Mouse (Mus musculus): ENCODE data around the gene Marco.
A peak's percentile ranks its signal among the peaks of the same experiment; 100 is the strongest.

Marco gene

DNA sequence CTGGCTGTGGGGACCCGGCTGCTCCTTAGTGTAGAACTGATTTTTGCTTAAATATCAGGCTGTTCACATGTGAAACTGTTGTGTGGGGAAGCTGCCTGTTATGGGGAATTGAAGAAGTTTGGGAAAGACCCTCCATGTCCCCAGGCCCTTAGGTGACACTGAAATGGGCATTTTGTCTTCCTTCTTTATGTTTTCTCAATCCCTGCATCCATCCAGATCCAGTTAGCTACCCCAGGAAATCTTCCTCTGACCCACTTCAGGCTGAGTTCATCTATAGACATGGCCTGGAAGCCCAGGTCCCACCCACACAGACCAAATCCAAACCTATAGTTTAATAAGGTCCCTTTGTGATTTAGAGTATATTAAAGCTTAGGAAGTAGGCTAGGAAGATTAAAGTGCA is at the start of gene Marco:
TSS of gene Marco (minus strand) at position 101 of the 400 bp plus-strand sequence.
- no peak for DNase-seq (ENCODE audit: extremely low spot score, low spot score)

DNA sequence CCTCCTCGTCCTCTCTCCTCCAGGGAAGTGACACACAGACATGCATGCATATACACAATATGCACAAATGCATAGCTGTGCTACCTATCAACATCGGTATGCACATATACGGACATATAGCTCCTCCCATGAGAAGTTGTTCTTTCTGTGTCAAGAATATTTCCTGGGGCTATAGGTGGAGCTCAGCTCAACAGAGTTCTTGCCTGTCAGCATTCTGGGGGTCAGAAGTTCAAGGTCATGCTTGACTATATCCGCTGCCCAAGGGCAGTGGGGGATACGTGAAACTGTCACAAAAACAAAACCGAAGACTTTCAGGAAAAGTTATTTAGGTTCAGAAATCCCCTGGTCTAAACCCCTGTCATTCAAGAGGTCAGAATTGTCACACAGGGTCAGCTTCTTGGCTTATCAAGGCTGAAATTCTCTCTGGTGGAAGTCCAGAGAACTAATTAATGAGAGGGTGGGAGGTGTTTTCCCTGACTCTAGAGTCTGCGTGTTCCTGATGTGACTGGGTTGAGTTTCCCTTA is 34.7 kb upstream of the Marco start:
- no peak for DNase-seq (ENCODE audit: extremely low spot score, low spot score)

DNA sequence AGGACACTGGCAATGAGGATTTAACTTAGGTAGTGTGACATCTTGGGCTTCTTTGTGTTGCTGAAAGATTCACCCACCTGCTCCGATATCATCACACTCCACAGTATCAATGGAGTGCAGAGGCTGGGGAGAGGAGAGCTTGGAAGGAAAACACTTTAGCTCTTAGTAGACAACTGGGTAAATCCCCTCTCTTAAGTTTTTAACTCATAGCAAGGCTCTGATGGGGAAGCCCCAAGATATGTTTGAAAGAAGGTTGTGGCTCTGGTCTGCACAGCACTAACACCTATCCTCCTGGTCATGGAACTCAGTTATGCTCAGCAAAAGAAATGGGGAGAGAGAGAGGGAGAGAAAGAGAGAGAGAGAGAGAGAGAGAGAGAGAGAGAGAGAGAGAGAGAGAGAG is 32.2 kb upstream of the Marco start:
- DNase-seq (ENCODE audit: extremely low spot score, low spot score): no peak

DNA sequence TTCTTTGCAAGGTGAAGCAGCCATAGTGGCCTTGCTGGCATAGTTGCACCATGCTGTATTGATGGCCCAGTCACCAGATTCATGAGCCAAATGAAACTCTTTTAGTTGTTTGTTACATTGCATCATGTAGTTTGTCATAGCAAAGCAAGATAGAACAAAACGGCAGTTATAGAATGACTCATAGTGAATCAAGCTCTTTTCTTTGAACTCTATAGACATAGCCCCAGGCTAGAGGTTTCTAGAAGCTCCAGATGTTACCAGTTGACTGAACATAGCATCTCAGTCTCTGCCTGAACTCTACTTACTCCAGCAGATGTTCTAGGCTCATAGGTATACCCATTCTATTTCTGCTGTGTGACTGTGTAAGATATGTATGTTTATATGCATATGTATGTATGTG is 31.1 kb upstream of the Marco start:
- no peak for DNase-seq (ENCODE audit: extremely low spot score, low spot score)

DNA sequence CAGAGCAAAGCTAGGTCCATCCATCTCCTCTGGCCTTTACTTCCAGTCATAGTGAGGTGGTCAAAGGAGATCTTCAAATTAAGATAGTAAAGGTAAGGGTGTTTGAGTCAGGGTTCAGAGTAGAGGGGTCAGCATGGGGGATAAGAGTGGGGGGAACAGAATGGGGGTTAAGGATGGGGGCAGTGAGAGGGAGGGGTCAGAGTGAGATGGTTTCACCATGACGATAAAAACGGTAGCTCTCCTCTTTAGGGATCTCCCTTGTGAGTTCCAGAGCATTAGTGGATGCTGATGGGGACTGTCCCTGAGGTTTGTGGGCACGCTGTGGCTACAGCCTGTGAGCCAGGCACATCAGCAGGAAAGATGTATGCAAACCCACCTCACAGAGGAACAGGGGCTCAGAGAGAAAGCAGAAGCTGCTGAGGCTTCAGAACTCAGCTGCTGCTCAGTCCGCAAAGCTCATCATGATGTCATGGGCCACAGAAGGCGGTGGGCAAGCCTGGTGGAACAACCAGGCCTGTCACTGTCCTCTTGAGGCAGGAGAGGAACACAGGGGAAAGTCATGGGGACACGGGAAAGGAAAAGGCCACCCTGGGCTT is 27.6 kb upstream of the Marco start:
- no peak for DNase-seq (ENCODE audit: extremely low spot score, low spot score)

DNA sequence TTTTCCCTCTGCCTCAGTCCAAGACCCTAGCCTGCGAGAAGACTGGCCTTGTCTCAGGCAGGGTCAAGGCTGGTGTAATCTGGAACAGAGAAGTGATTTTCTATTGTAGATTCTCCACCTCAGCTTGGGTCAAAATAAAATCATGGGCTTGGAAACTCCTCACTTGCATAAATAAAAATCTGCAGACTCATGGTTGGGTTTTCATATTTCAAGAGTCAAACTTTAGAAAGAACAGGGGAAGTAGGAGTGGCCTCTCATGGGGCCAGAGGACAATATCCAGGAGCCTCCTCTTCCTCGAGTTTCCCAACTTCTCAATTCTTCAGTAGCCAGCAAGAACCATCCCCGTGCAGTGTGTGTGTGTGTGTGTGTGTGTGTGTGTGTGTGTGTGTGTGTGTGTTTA is 26.9 kb upstream of the Marco start:
- DNase-seq (ENCODE audit: extremely low spot score, low spot score): no peak

DNA sequence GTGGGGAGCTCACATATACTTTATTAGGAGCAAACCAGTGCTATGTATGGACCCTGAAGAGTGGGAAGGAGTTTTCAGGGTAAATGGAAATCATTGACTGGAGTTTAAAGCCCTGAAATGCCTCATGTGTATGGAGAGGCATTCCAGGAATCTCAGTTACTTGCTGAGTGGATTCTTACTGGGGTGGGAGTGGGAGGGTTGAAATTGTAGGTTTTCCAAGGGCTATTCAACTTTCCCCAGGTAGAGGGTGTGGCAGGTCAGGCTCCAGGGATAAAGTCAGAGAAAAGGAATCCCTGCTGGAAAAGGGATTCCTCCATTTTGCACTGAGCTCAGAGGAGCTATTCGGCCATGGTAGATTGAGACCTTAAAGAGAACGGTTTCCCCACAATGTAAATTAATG is 25.1 kb upstream of the Marco start:
- no peak for DNase-seq (ENCODE audit: extremely low spot score, low spot score)

DNA sequence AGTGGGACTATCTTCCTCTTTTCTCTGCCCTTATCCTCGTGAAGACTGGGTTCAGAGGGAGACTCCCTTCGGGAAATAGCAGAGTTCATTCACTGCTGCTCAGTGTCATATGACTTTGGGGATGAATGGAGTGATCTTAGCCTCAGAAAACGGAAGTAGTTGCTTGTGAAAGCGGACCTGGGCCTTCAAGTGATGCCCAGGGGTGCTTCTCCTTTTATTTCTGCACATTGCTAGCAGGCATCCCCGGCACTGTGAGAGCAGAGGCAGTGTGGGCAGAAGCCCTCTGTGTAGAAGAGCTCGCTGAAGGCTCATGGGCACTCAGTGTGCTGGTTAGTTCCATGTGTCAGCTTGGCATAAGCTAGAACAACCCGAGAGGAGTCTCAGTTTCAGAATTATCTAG is 12.8 kb upstream of the Marco start:
- no peak for DNase-seq (ENCODE audit: extremely low spot score, low spot score)

DNA sequence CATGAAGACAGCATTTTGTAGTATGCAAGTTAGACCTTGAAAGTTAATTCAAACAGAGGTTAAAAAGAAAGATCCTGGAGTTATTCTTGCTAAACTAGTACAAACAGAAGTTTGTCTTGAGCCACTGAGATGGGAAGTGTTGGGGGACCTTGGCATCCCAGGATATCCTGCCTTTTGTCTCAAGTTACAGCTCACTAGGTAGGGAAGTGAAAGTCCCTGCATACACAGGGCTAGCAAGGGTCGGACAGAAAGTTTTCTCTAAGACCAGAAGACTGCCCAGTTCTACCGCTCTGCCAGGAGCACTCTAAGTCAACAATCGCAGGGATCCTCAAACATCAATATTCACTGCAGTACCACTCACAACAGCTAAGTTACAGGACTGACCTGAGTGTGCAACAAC is 5.5 kb upstream of the Marco start:
- DNase-seq (ENCODE audit: extremely low spot score, low spot score): no peak

DNA sequence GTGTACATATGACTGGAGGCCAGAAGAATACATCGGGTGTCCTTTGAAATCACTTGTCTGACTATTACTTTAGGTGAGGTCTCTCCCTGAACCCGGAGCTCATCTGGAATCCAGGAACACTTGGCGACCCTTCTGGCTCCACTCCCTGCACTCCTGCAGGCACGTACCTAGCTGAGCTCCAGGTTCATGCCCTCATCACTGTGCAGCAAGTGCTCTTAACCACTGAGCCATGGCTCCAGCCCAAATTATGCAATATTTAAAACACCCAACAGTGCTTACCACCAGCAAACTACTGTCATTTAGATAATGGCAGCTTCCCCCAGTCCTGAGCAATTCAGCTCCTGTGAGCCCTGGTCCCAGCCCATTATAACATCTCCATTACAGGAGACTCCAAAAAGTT is 4.2 kb upstream of the Marco start:
- no peak for DNase-seq (ENCODE audit: extremely low spot score, low spot score)

DNA sequence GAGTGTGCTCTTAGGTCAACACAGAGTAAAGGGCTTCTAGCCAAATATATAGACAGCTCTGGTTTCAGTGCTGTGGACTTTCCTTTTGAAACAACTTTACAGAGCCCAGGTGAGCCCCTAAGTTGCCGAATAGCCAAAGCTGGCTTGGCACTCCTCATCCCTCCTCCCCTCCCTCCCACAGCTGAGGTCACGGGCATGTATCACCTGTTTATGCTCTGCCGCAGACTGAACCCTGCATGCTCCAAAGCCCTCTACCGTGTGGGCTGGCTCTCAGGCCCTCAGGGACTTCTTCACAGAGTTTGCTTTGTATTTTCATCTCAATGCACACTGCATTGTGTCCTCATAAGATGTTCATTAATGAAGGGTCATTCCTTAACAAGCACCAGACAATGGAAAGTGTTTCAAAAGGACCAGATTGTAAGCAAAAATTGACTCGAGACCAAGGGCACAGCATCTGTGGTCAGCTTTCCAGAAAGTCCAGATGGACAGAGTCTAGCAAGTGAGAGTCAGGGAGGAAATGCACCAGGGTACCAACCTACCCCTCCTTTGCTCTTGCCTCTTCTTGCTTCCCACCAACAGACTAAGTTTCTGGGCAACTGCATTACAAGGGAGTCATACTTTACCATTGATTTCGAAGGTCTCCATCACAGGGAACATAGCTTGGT is 646 bp downstream of the Marco start:
- DNase-seq (ENCODE audit: extremely low spot score, low spot score): no peak

DNA sequence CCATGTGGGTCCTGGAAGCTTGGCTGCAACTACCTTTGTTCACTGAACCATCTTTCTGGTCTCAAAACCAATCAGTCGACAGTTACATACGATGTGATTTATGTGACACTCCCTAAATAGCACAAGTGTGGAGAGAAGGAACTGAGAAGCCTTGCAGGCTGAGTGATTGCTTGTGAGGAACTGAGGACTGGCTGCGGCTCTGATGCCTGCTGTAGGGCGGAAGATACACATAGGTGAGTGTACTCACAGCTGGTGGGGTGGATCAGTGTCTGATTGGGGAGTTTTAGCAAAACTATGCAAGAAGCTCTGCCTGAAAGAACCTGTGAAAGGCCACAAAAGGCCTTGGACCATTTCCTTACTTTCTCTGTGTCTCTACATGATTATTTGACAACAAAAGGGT is 3.3 kb downstream of the Marco start:
- DNase-seq (ENCODE audit: extremely low spot score, low spot score): no peak

DNA sequence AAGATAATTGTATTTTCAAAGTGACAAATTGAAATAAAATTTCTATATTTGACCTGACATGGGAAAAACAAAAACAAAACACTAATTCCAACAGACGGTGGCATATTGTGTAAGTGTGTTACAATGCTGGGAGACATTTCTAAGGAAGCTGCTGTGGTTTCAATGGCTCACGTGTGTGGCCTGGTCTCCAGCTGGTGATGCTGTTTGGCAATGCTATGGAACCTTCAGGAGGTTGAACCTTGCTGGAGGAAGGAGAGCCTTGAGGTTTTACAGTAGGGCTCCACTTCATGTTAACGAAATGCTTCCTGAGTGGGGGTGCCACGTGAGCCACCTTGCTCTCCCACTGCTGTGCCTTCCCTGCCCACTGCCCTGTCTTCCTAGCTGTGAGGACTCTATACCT is 6.8 kb downstream of the Marco start:
- no peak for DNase-seq (ENCODE audit: extremely low spot score, low spot score)

DNA sequence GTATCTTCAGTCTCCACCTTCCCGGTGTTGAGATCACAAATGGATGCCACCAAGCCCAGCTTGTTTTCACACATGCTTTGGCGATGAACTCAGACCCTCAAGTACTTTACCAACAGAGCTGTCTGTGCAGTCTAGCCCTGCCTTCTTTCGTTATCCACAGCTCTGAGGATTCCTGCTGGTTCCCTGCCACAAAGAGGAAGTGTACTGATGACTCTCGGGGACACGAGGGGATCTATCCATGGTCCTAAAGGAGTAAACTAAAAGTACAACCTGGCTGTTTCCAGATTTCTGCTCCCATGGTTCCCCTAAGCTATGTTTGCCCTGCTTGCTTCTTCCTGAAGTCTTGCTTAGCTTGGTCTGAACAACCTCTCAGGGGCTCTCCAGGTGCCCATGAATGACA is 23.9 kb downstream of the Marco start:
- no peak for DNase-seq (ENCODE audit: extremely low spot score, low spot score)

DNA sequence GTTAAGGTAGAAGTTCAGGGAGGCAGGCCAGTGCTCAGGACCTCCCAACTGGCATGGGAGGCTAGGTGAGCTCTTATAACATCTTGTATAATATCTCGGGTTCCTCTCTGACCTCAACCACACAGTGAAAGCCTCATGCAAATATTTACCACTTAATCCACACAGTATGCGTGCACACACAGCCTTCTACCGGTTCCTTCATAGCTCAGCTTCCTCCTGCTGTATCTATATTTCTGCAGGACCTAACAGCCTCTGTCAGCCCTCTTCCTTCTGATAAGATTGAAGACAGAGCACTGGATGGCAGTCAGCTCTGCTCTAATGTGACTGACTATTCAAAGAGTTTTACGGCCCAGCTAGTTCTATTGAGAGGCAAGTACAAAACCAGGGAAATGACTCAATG is 30.0 kb downstream of the Marco start:
- no peak for DNase-seq (ENCODE audit: extremely low spot score, low spot score)

DNA sequence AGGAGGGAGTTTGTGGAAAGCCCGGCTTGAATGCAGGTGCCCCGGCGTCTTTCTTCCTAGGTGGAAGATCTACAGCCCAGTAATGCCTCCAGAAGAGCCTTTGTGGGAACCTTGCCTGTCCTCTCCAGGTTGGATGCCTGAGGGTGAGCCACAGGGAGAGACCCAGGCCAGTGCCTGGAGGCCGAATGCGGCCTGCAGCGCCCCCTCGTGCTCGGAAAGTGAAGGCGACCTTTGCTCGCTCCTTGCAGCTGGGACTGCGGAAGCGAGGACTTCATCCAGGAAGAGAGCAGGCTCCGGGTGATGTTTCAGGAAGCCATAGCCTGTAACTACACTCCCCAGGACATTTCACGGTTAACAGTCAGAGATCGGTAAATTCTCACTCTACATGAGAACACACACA is 35.9 kb downstream of the Marco start:
- DNase-seq (ENCODE audit: extremely low spot score, low spot score): peak; percentile 74

DNA sequence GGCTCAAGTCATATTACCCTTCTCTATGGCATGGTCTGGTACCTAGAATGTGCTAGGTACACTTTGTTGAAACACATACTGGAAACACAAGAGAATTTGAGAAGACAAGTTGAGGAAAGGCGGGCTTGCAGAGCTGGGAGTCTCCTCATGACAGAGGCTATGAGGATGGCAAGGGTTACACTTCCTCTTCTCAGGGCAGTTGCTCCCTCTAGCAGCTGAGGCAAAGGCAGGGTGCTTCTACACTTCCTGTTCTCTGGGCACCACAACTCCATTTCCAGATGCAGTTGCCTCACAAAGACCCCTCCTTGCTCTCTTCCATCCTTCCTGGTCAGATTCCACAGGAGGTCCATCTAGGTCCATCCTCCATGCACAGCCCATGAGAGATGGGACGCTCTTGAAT is 37.5 kb downstream of the Marco start:
- DNase-seq (ENCODE audit: extremely low spot score, low spot score): no peak

DNA sequence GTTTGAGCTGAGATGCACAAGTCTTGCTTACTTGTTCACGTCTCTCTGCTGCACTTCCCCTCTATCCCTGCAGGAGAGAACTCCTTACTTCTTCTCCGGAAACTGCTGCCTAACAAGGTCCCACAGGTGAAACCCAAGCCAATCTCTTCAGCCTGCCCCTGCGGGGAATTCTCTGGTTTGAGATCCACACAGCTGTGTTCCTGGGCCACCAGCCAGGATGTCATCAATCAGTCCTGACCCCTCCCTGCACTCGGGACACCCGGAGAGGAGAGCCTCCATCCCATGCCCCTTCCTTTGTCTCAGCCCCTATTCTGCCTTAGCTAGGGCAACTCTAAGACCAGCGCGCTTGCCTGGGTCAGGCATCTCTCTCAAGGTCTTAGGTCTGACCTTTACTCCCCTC is 38.1 kb downstream of the Marco start:
- peak; percentile 44 for DNase-seq (ENCODE audit: extremely low spot score, low spot score)

DNA sequence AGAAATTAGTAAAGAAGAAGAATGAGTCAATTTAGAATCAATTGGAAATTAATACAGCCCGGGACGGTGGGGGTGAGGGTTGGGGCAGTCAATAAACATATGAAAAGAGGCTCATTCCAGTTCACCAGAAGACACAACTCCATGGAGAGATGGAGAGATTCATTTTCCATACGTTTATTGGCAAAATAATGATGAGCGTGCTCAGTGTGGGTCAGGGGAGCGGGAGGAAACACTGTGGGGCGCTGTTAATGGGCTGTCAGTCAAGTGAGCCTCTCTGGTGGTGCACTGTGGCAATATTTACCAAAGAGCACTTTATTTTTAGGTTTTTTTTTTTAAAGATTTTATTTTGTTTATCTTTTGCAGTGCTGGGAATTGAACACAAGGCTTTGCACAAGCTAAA is 45.8 kb downstream of the Marco start:
- DNase-seq (ENCODE audit: extremely low spot score, low spot score): no peak

DNA sequence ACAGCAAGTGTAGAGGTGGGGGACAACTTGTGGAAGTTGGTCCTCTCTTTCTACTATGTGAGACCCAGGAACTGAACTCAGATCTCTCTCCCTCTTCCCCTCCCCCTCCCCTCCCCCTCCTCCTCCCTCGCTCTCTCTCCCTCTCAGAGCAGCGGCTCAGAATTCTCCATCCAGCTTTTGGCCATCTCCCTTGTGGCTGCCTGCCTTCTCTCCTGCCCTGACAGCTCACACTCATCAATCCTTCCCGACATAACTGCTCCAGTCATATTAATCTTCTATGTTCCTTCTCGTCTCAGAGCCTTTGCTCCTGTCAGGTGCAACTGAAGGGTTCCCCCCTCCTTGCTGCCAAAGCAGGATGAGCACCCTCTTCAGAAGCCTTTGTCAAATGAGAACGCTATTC is 46.3 kb downstream of the Marco start:
- no peak for DNase-seq (ENCODE audit: extremely low spot score, low spot score)

DNA sequence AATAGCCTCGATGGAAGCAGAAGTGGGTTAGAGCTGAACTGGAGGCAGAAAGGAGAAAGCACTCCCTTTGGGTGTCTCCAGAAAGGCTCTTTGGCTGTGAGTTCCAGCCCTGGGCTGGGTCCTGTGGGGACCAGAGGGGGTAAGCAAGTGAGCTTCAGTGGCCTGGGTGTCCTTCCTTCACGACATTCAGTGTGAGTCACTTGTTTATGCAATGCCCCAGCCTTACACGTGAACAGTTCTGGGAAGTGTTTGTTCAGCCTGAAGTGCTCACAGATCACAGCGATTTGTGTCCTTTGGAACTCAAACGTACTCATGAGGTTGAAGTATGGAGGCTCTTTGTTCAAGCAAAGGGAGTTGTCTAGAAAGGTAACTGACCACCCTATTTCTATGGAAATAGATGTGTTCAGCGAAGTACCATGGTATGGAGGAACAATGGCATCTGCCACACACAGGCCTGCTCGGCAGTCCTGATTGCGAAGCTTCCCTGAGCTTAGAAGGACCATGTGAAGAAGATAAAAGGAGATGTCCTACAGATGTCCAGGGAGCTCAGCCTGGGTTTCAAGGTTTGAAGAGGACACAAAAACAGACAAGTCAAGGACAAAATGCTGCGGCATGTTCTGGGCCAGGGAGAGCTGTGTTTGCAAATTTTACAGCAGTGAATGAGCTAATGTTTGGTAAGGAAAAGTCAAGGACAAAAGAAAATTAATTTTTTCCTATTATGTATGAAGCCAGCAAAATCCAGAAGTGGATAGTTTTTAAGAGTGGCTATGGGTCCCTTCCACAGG is 53.1 kb downstream of the Marco start:
- no peak for DNase-seq (ENCODE audit: extremely low spot score, low spot score)

DNA sequence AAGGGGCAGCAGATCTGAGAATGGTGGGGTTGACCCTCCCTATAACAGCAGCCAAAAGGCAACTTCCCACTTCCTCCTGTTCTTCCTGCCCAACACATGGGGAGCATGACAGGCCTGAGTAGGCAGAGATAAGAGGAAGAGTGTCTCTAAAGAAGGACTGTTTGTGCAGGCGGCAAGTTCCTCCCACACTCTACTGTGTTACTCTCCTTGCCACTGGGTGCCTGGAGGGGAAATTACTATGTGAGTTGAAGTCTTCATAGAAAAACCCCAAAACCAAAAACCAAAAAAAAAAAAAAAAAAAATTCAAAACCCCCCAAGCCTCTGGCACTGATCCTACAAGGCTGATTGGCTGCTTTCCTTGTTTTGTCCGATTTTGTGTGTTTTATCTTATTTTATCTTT is 55.2 kb downstream of the Marco start:
- no peak for DNase-seq (ENCODE audit: extremely low spot score, low spot score)

DNA sequence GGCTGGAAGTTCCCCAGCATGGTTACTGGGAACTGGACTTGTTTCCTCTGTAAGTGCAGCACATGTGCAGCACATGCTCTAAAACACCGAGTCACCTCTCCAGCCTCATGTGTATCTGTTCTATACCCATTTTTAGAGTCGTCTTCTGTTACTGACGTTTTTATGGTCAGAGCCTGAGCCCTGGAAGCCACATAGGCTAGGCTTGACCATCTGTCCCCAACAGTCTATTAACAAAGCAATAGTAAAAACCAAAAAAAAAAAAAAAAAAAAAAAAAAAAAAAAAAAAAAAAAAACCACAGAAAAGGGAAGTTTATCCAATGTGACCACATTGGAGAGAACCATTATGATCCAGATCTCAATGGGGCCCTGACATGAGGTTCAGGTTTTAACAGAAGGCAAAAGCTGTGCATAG is 61.6 kb downstream of the Marco start:
- no peak for DNase-seq (ENCODE audit: extremely low spot score, low spot score)

All from neural tube, embryonic 10.5 days (tissue).